Mouse (Mus musculus) testis, postnatal 14 days (tissue): ENCODE measurements around the gene Wdsub1.

Experiments
- DNase-seq: peaks from one replicate; pipeline ENCODE4 v3.0.0; 2021; ENCODE audit warnings: low spot score

The Wdsub1 gene

GRCm38 (mm10) chr2:59805595-59805994 is 76.8 kb downstream of the Wdsub1 start:
- DNase-seq: no peak

GRCm38 (mm10) chr2:59802722-59803387 is 79.5 kb downstream of the Wdsub1 start:
- DNase-seq: no peak
